In the genomic region with DNA sequence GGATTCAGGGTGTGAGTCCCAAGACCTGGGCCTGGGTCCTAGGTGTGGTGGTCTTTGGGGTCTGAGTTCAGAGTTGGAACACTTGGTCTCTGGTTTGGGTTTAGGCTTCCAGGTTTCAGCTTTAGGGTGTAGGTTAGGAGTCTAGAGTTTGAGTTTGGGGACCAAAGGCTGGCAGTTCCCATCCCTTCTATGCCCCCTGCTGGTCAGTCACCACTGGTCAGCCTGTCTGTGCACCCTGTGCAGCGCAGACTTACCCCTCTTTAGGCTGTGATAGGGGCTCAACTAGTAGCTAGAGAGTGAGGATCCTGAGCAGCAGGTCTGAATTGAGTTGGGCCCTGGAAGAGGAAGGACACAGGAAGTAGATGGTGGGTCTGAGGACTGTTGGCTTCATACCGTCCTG, we compare ENCODE assay signal across 8 mouse cellular contexts. TPM values are rescaled to one million over a fixed set of nuclear protein-coding genes. Genes with fewer than 3 reads are reported as not detected.
DNase-seq lines count a peak whose midpoint lies in the region; ATAC-seq and TF ChIP-seq lines count a peak whose summit lies in the region.

No protein-coding gene starts in this region.

- no peak overlapping the region for H3K4me3 ChIP-seq in thymus, adult 2 months (ENCODE audit: control insufficient read depth, insufficient read depth, low read length)
- H3K4me3 ChIP-seq in heart, postnatal 0 days (ENCODE audit: low read depth, low read length), result no peak overlapping the region
- H3K4me3 ChIP-seq in layer of hippocampus, adult 2 months, result no peak overlapping the region

- no peaks in the 10 kb centered on the region for H3K4me1 ChIP-seq in thymus, adult 2 months (replicated peaks; ENCODE audit: control insufficient read depth, insufficient read depth, low read length)
- peaks cover 12% of the 10 kb centered on the region; the same call in 1 of the 2 replicates for H3K4me1 ChIP-seq in heart, postnatal 0 days (ENCODE audit: control insufficient read depth, insufficient read depth)

- TF ChIP-seq EP300 in heart, postnatal 0 days (IDR thresholded peaks at IDR 0.05; ENCODE audit: low read depth), result no peak

- no peaks in the 10 kb centered on the region for H3K36me3 ChIP-seq in thymus, adult 2 months (ENCODE audit: control insufficient read depth, insufficient read depth, low read length)
- no peaks in the 10 kb centered on the region for H3K36me3 ChIP-seq in heart, postnatal 0 days (replicated peaks; ENCODE audit: control insufficient read depth, insufficient read depth, low read length)

- 47% methylated on average over 2 of the region's 2 CpGs for WGBS in thymus, adult 2 months
- WGBS in heart, postnatal 0 days, result 52% methylated on average over 2 of the region's 2 CpGs

- no peak overlapping the region for H3K4me2 ChIP-seq in heart, postnatal 0 days (ENCODE audit: low read depth, low read length)

- no peak for TF ChIP-seq CTCF in thymus, adult 2 months (IDR thresholded peaks at IDR 0.05; ENCODE audit: borderline replicate concordance, control insufficient read depth, extremely low read depth, insufficient read depth, low read length, poor library complexity)
- peak; percentile 80 for TF ChIP-seq CTCF in heart, postnatal 0 days (IDR thresholded peaks at IDR 0.05; ENCODE audit: low read depth)
- TF ChIP-seq CTCF in layer of hippocampus, adult 2 months (conservative IDR thresholded peaks at IDR 0.05), result peak; percentile 77

- no peaks in the 10 kb centered on the region for H3K27me3 ChIP-seq in thymus, adult 2 months (ENCODE audit: control insufficient read depth, insufficient read depth, low read length)
- no peaks in the 10 kb centered on the region for H3K27me3 ChIP-seq in heart, postnatal 0 days (ENCODE audit: control insufficient read depth, insufficient read depth, low read length)

- no peak overlapping the region for H3K9ac ChIP-seq in heart, postnatal 0 days (replicated peaks; ENCODE audit: low read depth, low read length)

- ATAC-seq in heart, postnatal 0 days (ENCODE audit: insufficient read depth, low read depth), result no peak

- no peak overlapping the region for H3K27ac ChIP-seq in thymus, adult 2 months (ENCODE audit: control insufficient read depth, insufficient read depth, low read length)
- peak overlapping the region; percentile 27; the same call in 1 of the 2 replicates for H3K27ac ChIP-seq in heart, postnatal 0 days (ENCODE audit: low read depth)
- H3K27ac ChIP-seq in layer of hippocampus, adult 2 months, result peak overlapping the region; percentile 18; the same call in 1 of the 2 replicates

- no peak for TF ChIP-seq POLR2A in thymus, adult 2 months (IDR thresholded peaks at IDR 0.05; ENCODE audit: control insufficient read depth, extremely low read depth, insufficient read depth, low read length, poor library complexity)

- no peaks in the 10 kb centered on the region for H3K9me3 ChIP-seq in heart, postnatal 0 days (replicated peaks; ENCODE audit: control insufficient read depth, low read length)

- DNase-seq in cerebellum, postnatal 14 days, result peak; percentile 25 to 44
- no peak for DNase-seq in cerebellum, adult 11-12 months
- DNase-seq in thymus, adult 2 months, result peak; percentile 35
- no peak for DNase-seq in thymus, adult 18-20 months
- DNase-seq in heart, postnatal 0 days (ENCODE audit: low spot score), result no peak
- DNase-seq in layer of hippocampus, adult 2 months (ENCODE audit: low spot score in 2 of 2), result peak in 1 of 2 experiments; percentile 47
- DNase-seq in lung, postnatal 36 days, result peak; percentile 78
- peak; percentile 75 for DNase-seq in urinary bladder, postnatal 14 days (ENCODE audit: low spot score)

RNA-seq across cellular contexts. Expression of gene Pth1r, which starts 12.3 kb away (rescaled TPM):
- polyA plus RNA-seq in thymus, adult 2 months (2012; rRNA removed), result 5.4 and 5.8 TPM in 2 replicates
- 34.2 and 41.8 TPM in 2 replicates for total RNA-seq in heart, postnatal 0 days (2014; rRNA removed; ENCODE audit: low replicate concordance)
- polyA plus RNA-seq in heart, postnatal 0 days (2015; fragmentation: Nextera tagmentation; extraction: Ambion mirVana), result 11.4 and 12.0 TPM in 2 replicates
- 1 to 10 TPM; 4.4 to 5.0 TPM for total RNA-seq in layer of hippocampus, adult 2 months (2021)

RNA-seq across cellular contexts. Expression of gene Myl3, which starts 17.6 kb away (rescaled TPM):
- 2.4 and 293 TPM in 2 replicates for polyA plus RNA-seq in thymus, adult 2 months (2012; rRNA removed)
- total RNA-seq in heart, postnatal 0 days (2014; rRNA removed; ENCODE audit: low replicate concordance), result 7,206 and 8,752 TPM in 2 replicates
- polyA plus RNA-seq in heart, postnatal 0 days (2015; fragmentation: Nextera tagmentation; extraction: Ambion mirVana), result 7,883 and 7,975 TPM in 2 replicates
- total RNA-seq in layer of hippocampus, adult 2 months (2021), result not detected

RNA-seq across cellular contexts. Expression of gene Prss42, which starts 38.7 kb away (rescaled TPM):
- not detected in 2 replicates for polyA plus RNA-seq in thymus, adult 2 months (2012; rRNA removed)
- not detected in 2 replicates for total RNA-seq in heart, postnatal 0 days (2014; rRNA removed; ENCODE audit: low replicate concordance)
- polyA plus RNA-seq in heart, postnatal 0 days (2015; fragmentation: Nextera tagmentation; extraction: Ambion mirVana), result not detected in 2 replicates
- not detected for total RNA-seq in layer of hippocampus, adult 2 months (2021)

RNA-seq across cellular contexts. Expression of gene Prss44, which starts 54.5 kb away (rescaled TPM):
- polyA plus RNA-seq in thymus, adult 2 months (2012; rRNA removed), result 0.11 TPM in 1 of 2 replicates, not detected in the other
- total RNA-seq in heart, postnatal 0 days (2014; rRNA removed; ENCODE audit: low replicate concordance), result not detected in 2 replicates
- polyA plus RNA-seq in heart, postnatal 0 days (2015; fragmentation: Nextera tagmentation; extraction: Ambion mirVana), result not detected in 2 replicates
- not detected for total RNA-seq in layer of hippocampus, adult 2 months (2021)

Comparison
In these comparisons a context has a peak if more than half of its experiments do, and no peak if none do; other contexts are left out.
1. DNase-seq: peak in cerebellum, postnatal 14 days (2 of 2), thymus, adult 2 months (single experiment), lung, postnatal 36 days (single experiment) and urinary bladder, postnatal 14 days (single experiment); none in cerebellum, adult 11-12 months (single experiment), thymus, adult 18-20 months (0 of 2) and heart, postnatal 0 days (single experiment).
2. RNA of gene Myl3, which starts 17.6 kb away (total RNA-seq): 7,206 to 8,752 TPM in heart, postnatal 0 days; not detected in layer of hippocampus, adult 2 months; every median in the first group is over 1,000 times any median in the second.